Mouse (Mus musculus) ES-Bruce4 (cell line): ENCODE results near the gene Tmem267. TPM values are rescaled to one million over a fixed set of nuclear protein-coding genes. Genes with fewer than 3 reads are reported as not detected.

Source experiments
- H3K27ac ChIP-seq: 2 replicates; pipeline ENCODE4 v1.5.1; 2012; ENCODE audit warnings: low read length, inconsistent platforms; ENCODE audit not compliant: insufficient read depth
- H3K27me3 ChIP-seq: 2 replicates; pipeline ENCODE4 v1.6.1; 2012; ENCODE audit warnings: mild to moderate bottlenecking, low read length, inconsistent platforms; ENCODE audit not compliant: control insufficient read depth, poor library complexity, insufficient read depth, severe bottlenecking
- H3K36me3 ChIP-seq: 2 replicates; pipeline ENCODE4 v1.6.1; 2012; ENCODE audit warnings: inconsistent platforms, mild to moderate bottlenecking, low read length, moderate library complexity; ENCODE audit not compliant: control insufficient read depth, poor library complexity, insufficient read depth, severe bottlenecking
- H3K4me1 ChIP-seq: one replicate; pipeline ENCODE4 v1.8.1; 2011; ENCODE audit warnings: low read length; ENCODE audit not compliant: control insufficient read depth, insufficient read depth
- H3K4me3 ChIP-seq: 2 replicates; pipeline ENCODE4 v1.5.1; 2011; ENCODE audit warnings: low read depth, mild to moderate bottlenecking, low read length
- H3K9ac ChIP-seq: 2 replicates; pipeline ENCODE4 v1.6.1; 2012; ENCODE audit warnings: low read depth, mild to moderate bottlenecking, inconsistent platforms; ENCODE audit not compliant: poor library complexity, severe bottlenecking
- H3K9me3 ChIP-seq: replicated peaks from 2 replicates; pipeline ENCODE4 v1.6.1; 2012; ENCODE audit warnings: mild to moderate bottlenecking, low read length, inconsistent platforms; ENCODE audit not compliant: control insufficient read depth, poor library complexity, insufficient read depth, severe bottlenecking
- CTCF ChIP-seq: IDR thresholded peaks from one replicate; pipeline ENCODE4 v1.8.1; 2011; ENCODE audit warnings: low read depth, low read length
- EP300 ChIP-seq: IDR thresholded peaks from 2 replicates; pipeline ENCODE4 v1.6.1; 2011; ENCODE audit warnings: low read depth, low read length; ENCODE audit not compliant: insufficient read depth
- POLR2A ChIP-seq: IDR thresholded peaks from one replicate; pipeline ENCODE4 v1.8.1; 2011; ENCODE audit warnings: low read length; ENCODE audit not compliant: insufficient read depth
- polyA plus RNA-seq: library from polyadenylated mRNA; stranded (reverse); fragments of >200 nt; gene quantifications from 2 replicates; pipeline ENCODE4 v1.2.4, GENCODE M21; 2011; ENCODE audit warnings: low read depth; ENCODE audit not compliant: missing spikeins, insufficient read depth, insufficient read length

Tmem267 gene
- polyA plus RNA-seq, 1 experiment = 16.6 TPM

GRCm38 (mm10) chr13:119646511-119646910, 158.7 kb downstream of the Tmem267 start:
- no peak overlapping the region for H3K27ac ChIP-seq
- H3K36me3 ChIP-seq = no peaks in the 10 kb centered on the region
- no peaks in the 10 kb centered on the region for H3K9me3 ChIP-seq
- no peaks in the 10 kb centered on the region for H3K4me1 ChIP-seq
- H3K4me3 ChIP-seq = no peak overlapping the region
- no peak overlapping the region for H3K9ac ChIP-seq
- TF ChIP-seq CTCF = no peak
- TF ChIP-seq POLR2A = no peak
- TF ChIP-seq EP300 = no peak
- no peaks in the 10 kb centered on the region for H3K27me3 ChIP-seq

GRCm38 (mm10) chr13:119648891-119649698, 161.3 kb downstream of the Tmem267 start:
- Histone ChIP-seq H3K9ac (no peak overlapping the region), H3K27ac (no peak overlapping the region), H3K36me3 (no peaks in the 10 kb centered on the region), H3K4me1 (no peaks in the 10 kb centered on the region), H3K9me3 (no peaks in the 10 kb centered on the region), H3K4me3 (no peak overlapping the region), H3K27me3 (no peaks in the 10 kb centered on the region)
- TF ChIP-seq POLR2A (no peak), CTCF (no peak), EP300 (no peak)

- Histone ChIP-seq H3K36me3 (no peaks in the 10 kb centered on the region), H3K4me3 (no peak overlapping the region), H3K9ac (no peak overlapping the region), H3K27me3 (no peaks in the 10 kb centered on the region), H3K27ac (no peak overlapping the region), H3K9me3 (no peaks in the 10 kb centered on the region), H3K4me1 (no peaks in the 10 kb centered on the region)
- TF ChIP-seq CTCF = no peak
- TF ChIP-seq EP300 = no peak
- no peak for TF ChIP-seq POLR2A
Measured at GRCm38 (mm10) chr13:119649699-119650046, 161.8 kb downstream of the Tmem267 start.

- no peak overlapping the region for H3K9ac ChIP-seq
- no peaks in the 10 kb centered on the region for H3K36me3 ChIP-seq
- no peak for TF ChIP-seq POLR2A
- TF ChIP-seq EP300 = no peak
- H3K27ac ChIP-seq = no peak overlapping the region
- H3K9me3 ChIP-seq = peaks cover 3% of the 10 kb centered on the region; the same call in 1 of the 2 replicates
- H3K4me3 ChIP-seq = no peak overlapping the region
- no peaks in the 10 kb centered on the region for H3K27me3 ChIP-seq
- no peaks in the 10 kb centered on the region for H3K4me1 ChIP-seq
Measured at GRCm38 (mm10) chr13:119654734-119655133, 166.9 kb downstream of the Tmem267 start.

GRCm38 (mm10) chr13:119656246-119656645, 168.4 kb downstream of the Tmem267 start:
- no peaks in the 10 kb centered on the region for H3K36me3 ChIP-seq
- H3K27ac ChIP-seq = no peak overlapping the region
- no peak overlapping the region for H3K4me3 ChIP-seq
- TF ChIP-seq EP300 = no peak
- TF ChIP-seq POLR2A = no peak
- TF ChIP-seq CTCF = no peak
- no peak overlapping the region for H3K9ac ChIP-seq
- H3K9me3 ChIP-seq = peaks cover 7% of the 10 kb centered on the region; the same call in 1 of the 2 replicates
- no peaks in the 10 kb centered on the region for H3K27me3 ChIP-seq
- H3K4me1 ChIP-seq = no peaks in the 10 kb centered on the region

- H3K4me3 ChIP-seq = no peak overlapping the region
- no peak overlapping the region for H3K9ac ChIP-seq
- TF ChIP-seq EP300 = no peak
- no peak for TF ChIP-seq CTCF
- TF ChIP-seq POLR2A = no peak
- H3K27ac ChIP-seq = no peak overlapping the region
- no peaks in the 10 kb centered on the region for H3K4me1 ChIP-seq
- H3K36me3 ChIP-seq = no peaks in the 10 kb centered on the region
- no peaks in the 10 kb centered on the region for H3K27me3 ChIP-seq
- peaks cover 7% of the 10 kb centered on the region; the same call in 1 of the 2 replicates for H3K9me3 ChIP-seq
Measured at GRCm38 (mm10) chr13:119656846-119657416, 169.1 kb downstream of the Tmem267 start.

Other genes starting within 250 kb of the Tmem267 start
- gene Paip1, start 59.4 kb upstream of the Tmem267 start, polyA plus RNA-seq = 132 and 162 TPM in 2 replicates
- gene 4833420G17Rik, start 25.3 kb upstream of the Tmem267 start, polyA plus RNA-seq = 69.1 and 79.3 TPM in 2 replicates
- gene 3110070M22Rik, start 344 bp downstream of the Tmem267 start, polyA plus RNA-seq = 1.4 and 1.8 TPM in 2 replicates
- 0.75 and 0.94 TPM in 2 replicates for gene Ccl28, start 135.8 kb downstream of the Tmem267 start, polyA plus RNA-seq
- gene Hmgcs1, start 202.3 kb downstream of the Tmem267 start, polyA plus RNA-seq = 277 and 300 TPM in 2 replicates